Mouse (Mus musculus): ENCODE measurements at regions not wholly inside any gene's neighbourhood (a gene's known extent, or its start where the extent isn't known, plus 50 kb on each side); places are given as distances from the start of the nearest gene placed in this dataset.
"Not testable (repeated sequence)": the region's sequence is repeated elsewhere in the genome, so short reads cannot be mapped to it uniquely, and the experiment has no call there.

DNA sequence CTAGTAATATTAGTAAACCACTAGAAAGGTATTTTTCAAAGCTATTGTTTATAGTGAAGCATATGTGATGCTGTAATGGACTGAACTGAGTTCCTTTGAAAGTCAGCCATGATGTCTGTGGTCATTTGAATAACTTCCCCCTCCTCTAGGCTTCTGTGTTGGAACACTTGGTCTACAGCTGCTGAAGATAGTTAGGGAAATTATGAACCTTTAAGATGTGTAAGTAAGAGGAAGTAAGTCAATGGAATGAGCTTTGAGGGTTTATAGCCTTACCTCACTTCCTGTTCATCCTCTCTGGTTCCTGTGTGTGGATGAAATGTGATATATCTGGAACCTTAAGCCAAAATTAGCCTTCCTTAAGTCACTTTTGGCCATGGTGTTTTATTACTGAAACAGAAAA lies 145.7 kb upstream of the Tmem229a start:
- no peaks in the 10 kb centered on the region for H3K36me3 ChIP-seq
- no peak overlapping the region for H3K4me3 ChIP-seq (replicated peaks)
- no peaks in the 10 kb centered on the region for H3K4me1 ChIP-seq
- no peak overlapping the region for H3K4me2 ChIP-seq
- no peak overlapping the region for H3K9ac ChIP-seq
- no peaks in the 10 kb centered on the region for H3K9me3 ChIP-seq
- H3K27ac ChIP-seq: no peak overlapping the region
- H3K27me3 ChIP-seq (replicated peaks): no peaks in the 10 kb centered on the region
- no peak for ATAC-seq (ENCODE audit: insufficient read depth, low FRiP score, low read depth)

DNA sequence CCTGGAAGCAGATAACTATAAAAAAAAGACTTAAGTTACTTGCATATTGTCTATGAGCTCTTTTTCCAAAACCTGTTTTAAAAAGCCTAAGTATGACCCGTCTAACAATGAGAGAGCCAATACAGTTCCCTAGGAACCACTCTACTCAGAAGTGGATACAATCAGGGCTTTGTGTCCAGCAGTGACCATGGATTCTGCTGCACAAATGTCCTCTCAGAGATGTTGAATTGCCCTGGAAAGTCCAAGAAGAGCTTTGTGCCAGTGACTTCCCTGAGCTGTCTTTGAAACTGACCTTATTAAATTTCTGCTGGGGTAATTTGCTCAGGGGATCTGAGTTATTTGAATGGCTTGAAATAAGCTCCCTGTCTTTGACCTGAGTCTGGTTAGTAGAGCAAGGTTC lies 131.1 kb upstream of the Tmem229a start:
- Histone ChIP-seq H3K9ac (no peak overlapping the region), H3K4me3 (replicated peaks) (no peak overlapping the region), H3K27me3 (replicated peaks) (no peaks in the 10 kb centered on the region), H3K27ac (no peak overlapping the region), H3K4me2 (no peak overlapping the region), H3K4me1 (no peaks in the 10 kb centered on the region), H3K36me3 (no peaks in the 10 kb centered on the region), H3K9me3 (no peaks in the 10 kb centered on the region)
- no peak for ATAC-seq (ENCODE audit: insufficient read depth, low FRiP score, low read depth)
- WGBS: 80% methylated on average over 1 of the region's 1 CpGs

DNA sequence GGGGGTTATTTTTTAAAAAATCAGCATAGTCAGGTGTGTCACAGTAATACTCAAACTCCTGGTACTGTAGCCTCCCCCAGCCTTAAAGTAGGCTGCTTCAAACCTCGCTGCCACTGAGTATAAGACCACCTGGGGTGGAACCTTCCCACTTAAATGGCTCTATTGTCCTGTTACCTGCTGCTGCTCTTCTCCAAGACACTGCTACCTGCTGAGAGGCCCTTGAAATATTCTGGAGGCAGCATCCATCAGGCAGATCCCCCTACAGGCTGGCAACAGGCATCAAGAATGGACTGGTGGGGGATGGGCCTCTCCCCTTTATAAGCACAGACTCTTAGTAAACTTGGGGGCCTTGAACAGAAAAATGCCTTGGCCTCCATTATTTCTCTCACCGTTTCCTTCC lies 129.8 kb upstream of the Tmem229a start:
- Histone ChIP-seq H3K4me2 (no peak overlapping the region), H3K36me3 (no peaks in the 10 kb centered on the region), H3K27ac (no peak overlapping the region), H3K27me3 (replicated peaks) (no peaks in the 10 kb centered on the region), H3K9ac (no peak overlapping the region), H3K9me3 (no peaks in the 10 kb centered on the region), H3K4me3 (replicated peaks) (no peak overlapping the region), H3K4me1 (no peaks in the 10 kb centered on the region)
- no peak for ATAC-seq (ENCODE audit: insufficient read depth, low FRiP score, low read depth)
- WGBS: 80% methylated on average over 2 of the region's 2 CpGs

DNA sequence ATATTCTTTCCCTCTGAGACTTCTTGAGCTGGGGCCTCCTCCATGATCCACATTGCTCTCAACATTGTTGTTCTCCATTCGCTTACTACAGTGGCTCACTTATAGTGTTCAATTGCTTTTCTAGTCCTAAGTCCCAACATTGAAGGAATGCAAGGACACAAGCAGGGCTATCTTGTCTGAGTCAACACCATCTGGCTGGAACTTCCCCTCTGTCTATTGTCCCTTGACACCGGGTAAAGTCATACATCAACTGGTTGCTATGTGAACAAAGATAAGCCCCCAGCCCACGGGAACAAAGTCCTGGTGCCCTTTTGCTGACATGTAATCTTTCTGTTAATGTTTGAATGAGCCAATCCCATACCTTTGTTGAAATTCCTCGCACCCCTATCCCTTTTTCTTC lies 129.2 kb upstream of the Tmem229a start:
- not testable (repeated sequence) for H3K4me2 ChIP-seq; H3K27ac ChIP-seq; H3K9me3 ChIP-seq; H3K27me3 ChIP-seq (replicated peaks); H3K36me3 ChIP-seq; H3K4me1 ChIP-seq; ATAC-seq (ENCODE audit: insufficient read depth, low FRiP score, low read depth); H3K4me3 ChIP-seq (replicated peaks); H3K9ac ChIP-seq
- WGBS: 44% methylated on average over 4 of the region's 4 CpGs

DNA sequence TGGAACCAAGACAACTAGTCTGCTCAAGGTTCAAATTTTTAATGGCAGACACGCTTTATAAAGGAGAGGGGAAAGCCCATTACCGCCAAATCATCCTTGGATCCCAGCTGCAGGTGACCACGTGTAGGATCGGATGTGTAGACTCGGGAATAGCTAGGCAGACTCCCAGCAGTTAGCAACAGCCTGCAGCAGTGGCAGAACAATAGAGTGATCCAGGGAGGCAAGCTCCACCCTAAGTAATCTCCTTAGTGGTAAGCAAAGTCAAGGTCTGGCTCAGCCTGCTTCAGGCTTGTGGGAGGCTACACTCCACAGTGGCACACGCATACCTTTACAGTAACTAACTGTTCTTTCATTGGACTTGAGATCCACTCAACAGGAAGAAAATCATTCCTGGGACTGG lies 109.8 kb upstream of the Tmem229a start:
- WGBS: 64% methylated on average over 6 of the region's 6 CpGs
- Histone ChIP-seq H3K27ac (no peak overlapping the region), H3K4me3 (replicated peaks) (no peak overlapping the region), H3K9ac (no peak overlapping the region), H3K36me3 (no peaks in the 10 kb centered on the region), H3K27me3 (replicated peaks) (no peaks in the 10 kb centered on the region), H3K9me3 (no peaks in the 10 kb centered on the region), H3K4me2 (no peak overlapping the region), H3K4me1 (no peaks in the 10 kb centered on the region)
- no peak for ATAC-seq (ENCODE audit: insufficient read depth, low FRiP score, low read depth)

DNA sequence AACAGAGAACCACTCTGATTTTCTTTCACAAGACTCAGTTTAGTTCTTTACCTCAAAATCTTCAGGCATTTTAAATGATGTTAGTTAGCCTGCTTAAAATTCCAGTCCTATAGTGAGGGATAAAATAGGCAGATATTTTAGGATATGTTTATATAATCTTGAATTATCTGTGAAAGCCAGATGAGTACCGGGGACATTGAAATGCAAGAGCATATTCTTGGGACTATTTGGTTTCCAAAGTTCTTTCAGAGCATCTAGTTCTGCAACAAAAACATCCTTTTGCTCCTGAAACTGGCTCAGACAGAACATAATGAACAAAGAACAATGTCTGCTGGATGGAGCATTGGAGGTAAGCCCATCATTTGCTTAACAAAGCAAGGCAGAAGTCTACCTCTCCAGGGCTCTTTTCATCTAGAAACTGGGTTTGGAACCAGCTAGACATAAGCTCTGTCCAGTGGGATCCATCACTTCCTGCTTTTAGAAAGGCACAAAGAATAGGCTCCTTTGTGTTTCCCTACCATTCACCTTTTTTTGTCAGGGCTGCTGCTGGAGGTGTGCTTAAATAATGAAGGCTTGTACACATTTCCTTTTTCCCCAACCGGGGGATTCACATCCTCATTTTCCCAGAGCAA lies 76.9 kb upstream of the Tmem229a start:
- no peaks in the 10 kb centered on the region for H3K9me3 ChIP-seq
- 59% methylated on average over 2 of the region's 2 CpGs for WGBS

DNA sequence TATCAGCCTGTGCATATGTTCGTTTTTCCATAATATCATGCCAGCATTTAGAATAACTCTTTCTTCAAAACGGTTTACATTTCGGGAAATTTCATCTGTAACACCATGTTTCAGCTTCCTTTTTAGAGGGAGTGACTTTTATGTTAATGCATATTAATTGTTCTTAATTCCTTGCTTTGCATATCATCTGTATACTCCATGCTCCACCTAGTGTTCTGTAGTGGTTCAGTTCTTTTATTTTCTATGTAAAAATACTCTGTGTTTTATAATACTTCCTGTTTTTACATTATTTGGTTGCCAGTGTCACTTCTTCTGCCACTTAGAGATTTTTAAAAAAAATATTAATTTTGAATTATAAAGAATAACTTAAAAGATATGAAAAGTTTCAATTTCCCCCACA lies 70.9 kb upstream of the Tmem229a start:
- H3K27me3 ChIP-seq (replicated peaks): no peaks in the 10 kb centered on the region
- 79% methylated on average over 3 of the region's 3 CpGs for WGBS
- no peak for ATAC-seq (ENCODE audit: insufficient read depth, low FRiP score, low read depth)

More for the DNA sequence above, 76.9 kb upstream of the Tmem229a start:
- Histone ChIP-seq H3K9ac (no peak overlapping the region), H3K36me3 (no peaks in the 10 kb centered on the region), H3K27me3 (replicated peaks) (no peaks in the 10 kb centered on the region), H3K4me2 (no peak overlapping the region), H3K27ac (no peak overlapping the region), H3K4me1 (no peaks in the 10 kb centered on the region), H3K4me3 (replicated peaks) (no peak overlapping the region)
- ATAC-seq (ENCODE audit: insufficient read depth, low FRiP score, low read depth): no peak

DNA sequence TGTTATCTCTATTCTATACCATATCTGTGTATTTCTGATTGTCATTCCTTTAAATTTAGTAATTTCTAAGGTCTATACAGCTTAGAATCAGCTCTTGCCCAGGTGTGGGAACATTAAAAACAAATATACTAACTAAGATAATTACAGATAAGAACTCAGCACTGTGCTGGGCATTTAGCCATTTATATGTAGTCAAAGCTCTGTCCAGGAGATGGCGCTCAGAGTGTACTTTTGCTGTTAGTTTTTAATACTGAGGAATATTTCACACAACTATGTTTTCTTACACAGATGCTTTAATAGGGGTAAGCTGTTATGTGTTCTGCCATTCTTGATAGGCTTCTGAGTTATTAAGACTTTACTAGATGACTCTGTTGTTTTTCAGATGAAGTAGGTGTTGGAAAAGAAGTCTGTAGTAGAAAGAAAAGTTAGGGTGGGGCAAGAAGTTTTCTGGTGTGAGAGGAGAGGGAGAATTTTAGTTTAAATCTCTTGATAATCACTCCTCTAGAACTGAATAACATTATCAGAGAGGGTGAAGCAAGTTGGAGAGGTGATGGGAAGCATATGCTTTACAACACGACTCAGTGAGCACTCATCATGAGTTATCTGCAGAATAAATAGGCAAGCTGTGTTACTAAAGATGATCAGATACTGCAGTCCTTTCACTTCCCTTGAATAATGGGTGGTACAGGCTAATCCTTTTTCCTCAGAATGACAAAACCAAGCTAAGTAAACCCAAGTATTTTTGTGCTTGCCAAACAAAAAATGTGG lies 64.1 kb upstream of the Tmem229a start:
- 10% methylated on average over 2 of the region's 2 CpGs for WGBS
- no peak for ATAC-seq (ENCODE audit: insufficient read depth, low FRiP score, low read depth)
- Histone ChIP-seq H3K9me3 (no peaks in the 10 kb centered on the region), H3K4me1 (no peaks in the 10 kb centered on the region), H3K9ac (no peak overlapping the region), H3K4me3 (replicated peaks) (no peak overlapping the region), H3K36me3 (no peaks in the 10 kb centered on the region), H3K27me3 (replicated peaks) (no peaks in the 10 kb centered on the region), H3K4me2 (no peak overlapping the region), H3K27ac (no peak overlapping the region)

More for the DNA sequence above, 70.9 kb upstream of the Tmem229a start:
- H3K27ac ChIP-seq: no peak overlapping the region
- H3K9ac ChIP-seq: no peak overlapping the region
- H3K9me3 ChIP-seq: no peaks in the 10 kb centered on the region
- H3K36me3 ChIP-seq: no peaks in the 10 kb centered on the region
- H3K4me2 ChIP-seq: no peak overlapping the region
- H3K4me1 ChIP-seq: no peaks in the 10 kb centered on the region
- no peak overlapping the region for H3K4me3 ChIP-seq (replicated peaks)

DNA sequence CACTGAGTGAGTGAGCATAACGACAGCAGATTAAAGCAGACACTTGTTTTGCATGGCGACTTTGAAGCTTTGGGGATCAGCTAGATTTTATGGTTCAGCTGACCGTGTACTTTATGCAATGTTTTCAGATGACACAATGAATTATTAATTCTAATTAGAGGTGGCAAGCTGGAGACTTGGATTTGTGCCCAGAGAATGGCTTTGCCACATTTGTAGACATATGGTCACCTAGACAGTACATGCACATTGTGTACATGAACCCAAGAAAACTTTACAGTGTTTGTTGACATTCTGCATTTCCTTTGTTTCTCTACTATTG lies 57.1 kb upstream of the Tmem229a start:
- Histone ChIP-seq H3K27me3 (replicated peaks) (no peaks in the 10 kb centered on the region), H3K4me3 (replicated peaks) (no peak overlapping the region), H3K4me2 (no peak overlapping the region), H3K9ac (no peak overlapping the region), H3K36me3 (no peaks in the 10 kb centered on the region), H3K4me1 (no peaks in the 10 kb centered on the region), H3K9me3 (no peaks in the 10 kb centered on the region), H3K27ac (no peak overlapping the region)
- ATAC-seq (ENCODE audit: insufficient read depth, low FRiP score, low read depth): no peak
- 46% methylated on average over 3 of the region's 3 CpGs for WGBS

DNA sequence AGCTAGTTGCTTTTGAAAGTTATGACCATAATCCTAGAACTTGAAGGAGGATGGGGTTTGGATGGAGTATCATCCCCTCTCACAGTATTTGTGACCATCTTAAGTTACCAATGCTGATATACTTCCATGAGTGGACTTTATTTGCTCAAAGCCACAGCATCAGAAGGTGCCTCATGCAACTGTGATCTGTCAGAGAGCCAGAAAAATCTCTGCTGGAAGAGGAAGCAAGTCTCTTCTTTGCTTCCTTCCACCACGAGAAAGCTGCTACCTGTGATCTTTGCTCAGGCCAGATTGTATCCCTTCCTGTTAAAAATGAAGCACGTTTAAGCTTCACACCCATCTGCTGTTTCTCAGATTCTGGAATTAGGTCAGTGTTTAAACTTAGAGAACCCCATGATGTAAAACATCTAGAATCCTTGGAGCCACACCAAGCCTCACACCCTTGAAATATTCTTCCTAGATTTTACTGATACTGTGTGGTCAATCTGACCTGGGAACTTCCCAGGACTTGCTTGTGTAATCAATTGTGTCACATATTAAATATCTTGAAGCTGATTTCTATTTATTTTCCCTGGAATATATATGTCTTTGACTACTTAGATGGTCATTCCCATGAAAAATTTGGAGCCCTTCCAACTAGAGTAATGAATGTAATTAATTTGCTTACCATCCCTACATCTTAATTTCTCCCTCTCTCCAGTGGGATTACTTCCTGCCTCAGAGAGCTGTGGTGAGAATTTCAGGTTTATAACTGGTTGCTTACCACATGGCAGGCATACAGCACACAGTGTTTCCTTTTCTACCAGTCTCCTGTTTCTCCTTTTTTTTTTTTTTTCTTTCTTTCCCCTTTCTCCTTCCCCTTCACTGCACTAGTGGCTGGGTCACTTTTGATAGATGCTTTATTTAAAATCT lies 56.5 kb upstream of the Tmem229a start:
- Histone ChIP-seq H3K27me3 (replicated peaks) (no peaks in the 10 kb centered on the region), H3K36me3 (no peaks in the 10 kb centered on the region), H3K9ac (no peak overlapping the region), H3K9me3 (no peaks in the 10 kb centered on the region), H3K4me3 (replicated peaks) (no peak overlapping the region), H3K4me2 (no peak overlapping the region), H3K27ac (peak overlapping the region; percentile 48; the same call in 1 of the 2 replicates), H3K4me1 (no peaks in the 10 kb centered on the region)
- no peak for ATAC-seq (ENCODE audit: insufficient read depth, low FRiP score, low read depth)
- 26% methylated on average over 2 of the region's 2 CpGs for WGBS

DNA sequence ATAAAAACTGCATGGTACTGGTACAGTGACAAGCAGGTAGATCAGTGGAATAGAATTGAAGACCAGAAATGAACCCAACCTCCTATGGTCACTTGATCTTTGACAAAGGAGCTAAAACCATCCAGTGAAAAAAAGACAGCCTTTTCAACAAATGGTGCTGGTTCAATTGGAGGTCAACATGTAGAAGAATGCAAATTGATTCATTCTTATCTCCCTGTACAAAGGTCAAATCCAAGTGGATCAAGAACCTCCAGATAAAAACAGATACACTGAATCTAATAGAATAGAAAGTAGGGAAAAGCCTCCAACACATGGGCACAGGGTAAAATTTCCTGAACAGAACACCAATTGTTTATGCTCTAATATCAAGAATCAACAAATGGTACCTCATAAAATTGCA lies 52.8 kb upstream of the Tmem229a start:
- H3K4me2 ChIP-seq, H3K9ac ChIP-seq: not testable (repeated sequence)

More for the DNA sequence above, 52.8 kb upstream of the Tmem229a start:
- H3K27me3 ChIP-seq (replicated peaks); ATAC-seq (ENCODE audit: insufficient read depth, low FRiP score, low read depth); H3K27ac ChIP-seq; H3K4me3 ChIP-seq (replicated peaks); H3K4me1 ChIP-seq; H3K36me3 ChIP-seq; H3K9me3 ChIP-seq: not testable (repeated sequence)

All from stomach, embryonic 15.5 days (tissue).